Mouse (Mus musculus) layer of hippocampus, adult 2 months (tissue): ENCODE measurements at regions not wholly inside any gene's neighbourhood (a gene's known extent, or its start where the extent isn't known, plus 50 kb on each side); places are given as distances from the start of the nearest gene placed in this dataset.

Experiments used
- DNase-seq, 2 experiments: peaks; one replicate each; pipeline ENCODE4 v3.0.0; 2022; ENCODE audit warnings: low spot score in 2 of 2
- H3K27ac ChIP-seq: fragments of 200-600 bp; 2 replicates; pipeline ENCODE4 v1.8.1; 2022
- H3K4me3 ChIP-seq: fragments of 200-600 bp; 2 replicates; pipeline ENCODE4 v1.8.1; 2022; ENCODE audit warnings: mild to moderate bottlenecking
- CTCF ChIP-seq: fragments of 200-600 bp; conservative IDR thresholded peaks from 2 replicates; pipeline ENCODE4 v1.8.1; 2022; ENCODE audit warnings: antibody characterized with exemption, mild to moderate bottlenecking, moderate library complexity

- DNase-seq, result no peak
- Histone ChIP-seq H3K4me3 (peak overlapping the region; percentile 15; the same call in 1 of the 2 replicates), H3K27ac (no peak overlapping the region)
- no peak for TF ChIP-seq CTCF
Observed at GRCm38 (mm10) chr8:91949110-91949509, 147.2 kb upstream of the Irx3 start.

- peak overlapping the region; percentile 15; the same call in 1 of the 2 replicates for H3K4me3 ChIP-seq
- H3K27ac ChIP-seq, result no peak overlapping the region
- no peak for DNase-seq
- no peak for TF ChIP-seq CTCF
Observed at GRCm38 (mm10) chr8:91948173-91948940, 146.5 kb upstream of the Irx3 start.

- DNase-seq, result no peak
- H3K27ac ChIP-seq, result no peak overlapping the region
- no peak for TF ChIP-seq CTCF
- no peak overlapping the region for H3K4me3 ChIP-seq
Observed at GRCm38 (mm10) chr8:91941005-91941404, 139.1 kb upstream of the Irx3 start.

GRCm38 (mm10) chr8:91937227-91937626 lies 135.4 kb upstream of the Irx3 start:
- no peak for TF ChIP-seq CTCF
- H3K27ac ChIP-seq, result no peak overlapping the region
- H3K4me3 ChIP-seq, result no peak overlapping the region
- no peak for DNase-seq

- TF ChIP-seq CTCF, result no peak
- DNase-seq, result no peak
- Histone ChIP-seq H3K27ac (no peak overlapping the region), H3K4me3 (no peak overlapping the region)
Observed at GRCm38 (mm10) chr8:91930520-91930919, 128.7 kb upstream of the Irx3 start.

GRCm38 (mm10) chr8:91925968-91926524 lies 124.2 kb upstream of the Irx3 start:
- no peak for TF ChIP-seq CTCF
- Histone ChIP-seq H3K27ac (no peak overlapping the region), H3K4me3 (no peak overlapping the region)
- DNase-seq, result no peak

GRCm38 (mm10) chr8:91924152-91924551 lies 122.3 kb upstream of the Irx3 start:
- DNase-seq, result no peak
- no peak overlapping the region for H3K27ac ChIP-seq
- TF ChIP-seq CTCF, result no peak
- H3K4me3 ChIP-seq, result no peak overlapping the region

- TF ChIP-seq CTCF, result no peak
- Histone ChIP-seq H3K27ac (no peak overlapping the region), H3K4me3 (no peak overlapping the region)
- peak in 1 of 2 experiments; percentile 42 for DNase-seq
Observed at GRCm38 (mm10) chr8:91922211-91922874, 120.5 kb upstream of the Irx3 start.

GRCm38 (mm10) chr8:91917834-91918233 lies 116.0 kb upstream of the Irx3 start:
- DNase-seq, result peak; percentile 14 to 34
- no peak overlapping the region for H3K4me3 ChIP-seq
- no peak for TF ChIP-seq CTCF
- H3K27ac ChIP-seq, result peak overlapping the region; percentile 72; the same call in 1 of the 2 replicates

- no peak overlapping the region for H3K4me3 ChIP-seq
- no peak for TF ChIP-seq CTCF
- no peak overlapping the region for H3K27ac ChIP-seq
- no peak for DNase-seq
Observed at GRCm38 (mm10) chr8:91913971-91914370, 112.1 kb upstream of the Irx3 start.

GRCm38 (mm10) chr8:91913121-91913520 lies 111.3 kb upstream of the Irx3 start:
- Histone ChIP-seq H3K4me3 (no peak overlapping the region), H3K27ac (no peak overlapping the region)
- no peak for DNase-seq
- no peak for TF ChIP-seq CTCF

- TF ChIP-seq CTCF, result no peak
Observed at GRCm38 (mm10) chr8:91909637-91910383, 107.9 kb upstream of the Irx3 start.

More at GRCm38 (mm10) chr8:91909637-91910383, 107.9 kb upstream of the Irx3 start:
- no peak overlapping the region for H3K4me3 ChIP-seq
- peak; percentile 16 to 24 for DNase-seq
- H3K27ac ChIP-seq, result no peak overlapping the region
